Mouse (Mus musculus): ENCODE data around the gene Gmnc. TPM values are rescaled to one million over a fixed set of nuclear protein-coding genes. Genes with fewer than 3 reads are reported as not detected.

The Gmnc gene
- polyA plus RNA-seq, 1 experiment, result not detected

GRCm38 (mm10) chr16:26876885-26877284, 114.6 kb downstream of the Gmnc start:
- H3ac ChIP-seq (ENCODE audit: control insufficient read depth, insufficient read length), result no peak overlapping the region
- H3K79me2 ChIP-seq (ENCODE audit: control insufficient read depth, insufficient read depth), result no peaks in the 10 kb centered on the region
- no peak for TF ChIP-seq MYOG (IDR thresholded peaks at IDR 0.05; ENCODE audit: control insufficient read depth in 1 of 3, insufficient read depth in 1 of 3, insufficient read length in 2 of 3, low read depth in 2 of 3)
- TF ChIP-seq REST (IDR thresholded peaks at IDR 0.05; ENCODE audit: insufficient read depth, insufficient read length), result no peak
- no peak for TF ChIP-seq TCF12 (IDR thresholded peaks at IDR 0.05; ENCODE audit: insufficient read depth, poor library complexity, severe bottlenecking)
- TF ChIP-seq POLR2AphosphoS2 (IDR thresholded peaks at IDR 0.05; ENCODE audit: insufficient read length, low read depth), result no peak
- TF ChIP-seq TCF3 (IDR thresholded peaks at IDR 0.05; ENCODE audit: insufficient read length, low read depth), result no peak
- no peak for TF ChIP-seq MAX (IDR thresholded peaks at IDR 0.05; ENCODE audit: low read depth)
- TF ChIP-seq CEBPB (IDR thresholded peaks at IDR 0.05; ENCODE audit: insufficient read depth, poor library complexity, severe bottlenecking), result no peak
- no peak for TF ChIP-seq E2F4 (IDR thresholded peaks at IDR 0.05; ENCODE audit: insufficient read depth)
- no peak for TF ChIP-seq POLR2A (IDR thresholded peaks at IDR 0.05; ENCODE audit: insufficient read length, low read depth)
- TF ChIP-seq SRF (IDR thresholded peaks at IDR 0.05; ENCODE audit: control insufficient read depth, insufficient read length, low read depth), result no peak
- no peak for TF ChIP-seq MYOD1 (IDR thresholded peaks at IDR 0.05; ENCODE audit: control insufficient read depth in 1 of 3, insufficient read length in 2 of 3, low read depth in 2 of 3)
- TF ChIP-seq USF1 (IDR thresholded peaks at IDR 0.05; ENCODE audit: low read depth), result no peak
- no peaks in the 10 kb centered on the region for H3K36me3 ChIP-seq (ENCODE audit: control insufficient read depth, insufficient read depth)
- no peaks in the 10 kb centered on the region for H3K27me3 ChIP-seq (ENCODE audit: control insufficient read depth, insufficient read depth, insufficient read length)
- no peak overlapping the region for H3K4me3 ChIP-seq
- H3K4me2 ChIP-seq (ENCODE audit: low read depth), result no peak overlapping the region

Data from myocyte (in vitro differentiated cells).